Mouse (Mus musculus): ENCODE data around the gene Apoc1. TPM values are rescaled to one million over a fixed set of nuclear protein-coding genes. Genes with fewer than 3 reads are reported as not detected.

Gene Apoc1
- polyA plus RNA-seq (2015; fragmentation: Illumina TruSeq; extraction: RNeasy Lipid Tissue Mini Kit (QIAGEN cat#74804); ENCODE audit: low read depth, low replicate concordance): 12.2 TPM

DNA sequence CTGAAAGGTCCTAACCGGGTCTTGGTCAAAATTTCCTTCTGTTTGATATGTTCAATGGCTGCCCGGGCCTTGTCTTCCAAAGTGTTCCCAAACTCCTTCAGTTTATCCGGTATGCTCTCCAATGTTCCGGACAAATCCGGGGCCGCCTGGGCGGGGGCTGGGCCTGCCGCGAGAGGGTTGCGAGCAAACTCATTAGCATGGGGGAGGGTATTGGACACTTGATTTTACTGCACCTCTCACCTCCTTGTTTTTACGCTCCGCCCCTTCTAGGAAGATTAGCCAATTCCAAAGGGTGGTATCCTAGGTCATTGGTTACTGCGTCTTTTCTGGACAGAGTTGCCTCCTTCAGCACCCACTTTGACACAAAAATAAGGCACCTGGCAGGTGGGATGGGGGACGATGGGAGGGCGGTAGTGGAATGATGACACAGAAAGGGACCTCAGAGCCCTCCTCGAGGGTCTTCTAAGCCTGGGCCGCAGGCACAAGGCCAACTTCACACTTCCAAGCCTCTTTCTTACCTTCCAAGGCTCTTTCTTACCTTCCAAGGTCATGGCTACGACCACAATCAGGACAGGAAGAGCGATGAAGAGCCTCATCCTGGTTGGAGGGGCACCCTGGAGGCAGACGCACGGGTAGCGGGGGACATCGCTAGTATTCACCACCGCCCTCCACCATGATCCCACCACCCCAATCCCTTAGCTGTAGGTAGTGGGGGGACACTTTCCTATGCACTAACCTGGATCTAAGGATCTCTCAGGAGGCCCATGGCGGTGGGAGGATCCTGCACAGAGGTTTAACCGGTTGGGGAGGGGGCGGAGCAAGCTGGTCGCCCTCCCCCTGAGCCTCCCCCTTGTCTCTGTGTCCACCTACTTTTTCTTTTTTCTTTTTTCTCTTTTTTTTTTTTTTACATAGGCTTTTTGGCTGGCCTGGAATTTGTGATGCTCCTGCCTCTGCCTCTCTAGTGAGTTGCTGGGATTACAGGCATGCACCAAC, at the start of gene Apoc1:
Gene Apoc1, minus strand, starts transcription at position 788 of the 993 bp plus-strand sequence.

DNA sequence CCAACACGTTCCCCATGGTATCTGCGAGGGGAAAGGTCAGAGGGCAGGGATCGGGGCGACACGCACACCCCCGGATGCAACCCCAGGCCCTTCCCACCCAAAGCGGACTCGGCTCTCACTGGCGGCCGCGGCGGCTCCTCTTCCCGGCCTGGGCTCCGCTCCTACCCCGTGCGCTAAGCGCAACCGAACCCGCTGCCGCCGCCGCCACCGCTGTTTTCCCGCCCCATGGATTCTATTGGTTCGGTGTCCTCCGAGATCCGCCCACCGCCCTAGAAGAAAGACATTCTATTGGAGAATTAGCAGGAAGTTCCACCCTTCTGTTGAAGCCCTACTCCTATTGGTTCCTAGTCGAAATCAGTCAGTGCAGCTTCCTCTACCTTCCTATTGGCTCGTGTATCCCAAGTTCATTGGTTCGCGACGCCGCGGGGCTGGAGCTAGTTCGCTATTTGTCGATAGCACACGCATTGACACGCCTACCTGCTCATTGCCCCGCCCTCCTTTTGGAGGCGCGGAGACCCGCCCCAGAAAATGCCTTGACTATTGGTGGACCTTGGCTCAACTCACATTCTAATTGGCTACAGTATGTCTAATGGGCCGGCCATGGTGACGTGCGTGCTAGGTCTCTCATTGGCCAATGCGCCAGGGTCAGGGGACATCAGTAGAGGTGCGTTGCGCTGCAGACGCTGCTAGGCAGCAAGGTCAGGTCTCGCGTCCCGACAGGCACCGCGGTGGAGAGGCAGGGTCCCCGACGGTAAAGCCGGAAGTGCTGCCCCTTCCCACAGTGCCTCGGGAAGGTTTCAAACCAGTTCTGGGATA, 23.0 kb upstream of the Apoc1 start, which contains the start of gene Tomm40:
Gene Tomm40, minus strand, starts transcription at position 200 of the 816 bp plus-strand sequence.

DNA sequence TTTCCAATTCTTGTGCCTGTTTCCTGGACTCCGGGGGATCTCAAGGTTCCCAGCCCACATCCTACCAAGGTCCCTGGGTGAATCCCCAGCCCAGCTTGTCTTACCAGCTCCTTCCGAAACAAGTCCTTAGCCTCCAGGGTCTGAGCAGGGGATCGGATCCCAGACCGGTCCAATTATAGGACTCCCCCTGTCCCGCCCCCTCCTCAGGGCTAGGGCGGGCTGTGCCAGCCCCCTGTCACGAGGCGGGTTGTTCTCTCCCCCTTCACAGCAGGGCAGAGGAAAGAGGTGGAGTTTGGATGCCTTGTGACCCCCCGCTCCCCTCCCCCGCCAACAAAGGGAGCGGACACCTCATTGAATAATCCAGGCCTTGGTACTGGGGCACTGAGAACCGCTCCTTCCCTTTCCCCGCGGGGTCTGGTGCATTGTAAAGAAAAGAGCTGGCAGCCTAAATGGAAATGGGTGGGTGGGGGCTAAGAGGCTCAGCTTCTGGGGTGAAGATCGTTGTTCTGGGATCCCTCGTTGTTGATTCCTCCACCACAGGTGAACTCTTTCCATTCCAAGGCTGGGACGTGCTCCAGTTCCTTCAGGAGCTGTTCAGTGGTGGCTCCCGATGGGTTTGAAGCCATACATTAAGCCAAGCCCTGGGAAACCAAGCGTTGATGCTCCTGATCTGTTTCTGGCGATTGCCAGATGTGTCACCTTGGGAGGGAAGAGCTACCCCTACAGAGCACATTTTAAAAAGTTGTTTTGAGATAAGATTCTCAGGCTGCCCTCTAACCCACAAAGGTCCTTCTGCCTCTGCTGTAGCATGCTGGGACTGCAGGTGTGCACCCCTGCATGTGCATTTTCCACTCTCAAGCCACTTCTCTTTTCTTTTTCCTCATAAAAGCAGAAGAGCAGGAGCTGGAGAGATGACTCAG, 6.7 kb upstream of the Apoc1 start, which contains the start of gene Apoe:
Gene Apoe, minus strand, starts transcription at position 282 of the 920 bp plus-strand sequence.

DNA sequence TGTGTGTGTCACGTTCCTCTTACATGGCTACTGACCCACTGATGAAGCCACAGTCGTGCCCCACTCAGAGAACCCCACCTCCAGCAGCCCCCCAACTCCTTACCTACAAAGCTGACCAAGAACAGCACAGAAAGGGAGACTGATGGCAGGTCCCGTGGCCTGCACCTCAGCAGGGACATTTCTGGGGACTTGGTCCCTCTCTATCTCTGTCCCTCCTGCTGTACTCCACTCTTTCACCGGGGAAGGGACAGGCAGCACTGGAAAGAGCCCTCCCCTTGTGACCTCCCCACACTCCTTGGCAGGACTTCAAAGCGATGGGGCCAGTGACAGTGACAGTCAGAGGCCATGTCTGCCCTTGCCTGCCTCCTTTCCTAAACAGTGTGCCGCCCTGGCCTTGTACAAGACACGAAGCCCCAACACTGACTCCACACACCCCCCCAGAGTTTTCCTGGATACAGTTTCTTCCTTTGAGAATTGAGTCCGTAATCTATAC, 11.2 kb downstream of the Apoc1 start, which contains the start of the genes Gm44805 and Apoc4:
Gene Gm44805, minus strand, starts transcription at position 222 of the 493 bp plus-strand sequence.
Gene Apoc4, minus strand, starts transcription at position 278 of the 493 bp plus-strand sequence.

DNA sequence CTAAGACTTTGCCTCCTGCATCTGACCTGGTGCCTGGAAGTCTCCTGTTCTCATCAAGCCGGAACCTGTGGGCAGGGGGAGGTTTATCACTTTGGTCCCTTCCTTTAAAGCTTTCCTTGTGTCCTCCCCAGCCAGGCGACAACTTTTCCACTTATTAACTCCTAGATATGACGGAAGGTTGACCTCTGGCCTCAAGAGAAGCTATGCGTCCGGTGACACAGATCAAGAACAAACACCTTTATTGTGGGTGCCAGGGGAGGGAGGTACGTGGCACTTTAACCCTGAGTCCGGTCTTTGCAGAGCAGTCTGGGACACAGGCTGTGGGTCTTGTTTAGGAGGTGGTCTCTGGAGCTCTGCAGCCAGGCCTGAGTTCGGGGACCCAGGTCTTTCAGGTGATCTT, 14.6 kb downstream of the Apoc1 start, which contains the start of gene Apoc2:
Gene Apoc2, minus strand, starts transcription at position 70 of the 400 bp plus-strand sequence.

DNA sequence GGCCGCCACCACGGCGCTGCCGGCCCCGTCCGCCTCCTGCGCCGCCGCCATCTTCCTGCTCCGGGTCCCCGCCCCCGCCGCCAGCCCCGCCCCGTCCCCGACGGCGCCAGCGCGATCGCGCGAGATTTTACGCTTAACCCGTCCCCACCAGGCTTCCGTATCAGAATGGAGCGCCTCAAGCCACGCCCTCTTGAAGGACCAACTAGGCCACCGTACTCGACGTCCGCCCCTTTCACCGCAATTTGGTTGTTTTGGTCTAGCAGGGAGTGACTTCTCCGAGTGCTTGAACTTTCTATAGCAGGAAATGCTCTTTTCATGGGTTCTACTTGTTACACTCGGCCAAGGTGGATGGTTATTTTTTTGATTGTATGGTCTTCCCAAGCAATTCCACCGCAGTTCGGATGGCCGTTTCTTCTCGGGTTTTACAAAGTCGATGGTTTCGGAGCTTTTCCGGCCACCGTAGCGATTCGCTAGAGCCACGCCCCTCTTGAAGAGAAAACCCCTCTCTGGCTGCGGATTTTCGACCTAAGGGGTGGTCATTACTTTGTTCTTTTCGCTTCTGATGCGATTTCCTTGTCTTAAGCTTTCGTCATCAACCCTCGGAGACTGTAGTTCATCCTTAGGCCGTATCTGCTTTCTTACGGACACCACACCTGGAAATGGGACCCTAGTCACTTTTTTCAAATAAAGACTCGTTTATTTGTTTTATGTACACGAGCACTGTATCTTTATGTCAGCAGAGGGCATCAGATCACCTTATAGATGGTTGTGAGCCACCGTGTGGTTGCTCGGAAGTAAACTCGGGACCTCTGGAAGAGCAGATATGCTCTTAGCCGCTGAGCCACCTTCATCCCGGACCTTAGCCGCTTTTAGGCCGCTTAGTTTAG, 27.3 kb downstream of the Apoc1 start, which contains the start of gene Clptm1:
Gene Clptm1, minus strand, starts transcription at position 79 of the 887 bp plus-strand sequence.

Other genes with a start within 250 kb of the Apoc1 start
- gene Mark4, start 233.8 kb downstream of the Apoc1 start, polyA plus RNA-seq (2015; fragmentation: Illumina TruSeq; extraction: RNeasy Lipid Tissue Mini Kit (QIAGEN cat#74804); ENCODE audit: low read depth, low replicate concordance): 41.6 TPM
- 0.21 TPM for gene Exoc3l2, start 229.3 kb downstream of the Apoc1 start, polyA plus RNA-seq (2015; fragmentation: Illumina TruSeq; extraction: RNeasy Lipid Tissue Mini Kit (QIAGEN cat#74804); ENCODE audit: low read depth, low replicate concordance)
- 7.8 TPM for gene Bloc1s3, start 184.3 kb downstream of the Apoc1 start, polyA plus RNA-seq (2015; fragmentation: Illumina TruSeq; extraction: RNeasy Lipid Tissue Mini Kit (QIAGEN cat#74804); ENCODE audit: low read depth, low replicate concordance)
- gene Trappc6a, start 184.3 kb downstream of the Apoc1 start, polyA plus RNA-seq (2015; fragmentation: Illumina TruSeq; extraction: RNeasy Lipid Tissue Mini Kit (QIAGEN cat#74804); ENCODE audit: low read depth, low replicate concordance): 20.7 TPM
- gene Nkpd1, start 174.8 kb downstream of the Apoc1 start, polyA plus RNA-seq (2015; fragmentation: Illumina TruSeq; extraction: RNeasy Lipid Tissue Mini Kit (QIAGEN cat#74804); ENCODE audit: low read depth, low replicate concordance): 0.51 TPM
- 121 TPM for gene Ppp1r37, start 129.6 kb downstream of the Apoc1 start, polyA plus RNA-seq (2015; fragmentation: Illumina TruSeq; extraction: RNeasy Lipid Tissue Mini Kit (QIAGEN cat#74804); ENCODE audit: low read depth, low replicate concordance)
- 2.2 TPM for gene Zfp296, start 115.4 kb downstream of the Apoc1 start, polyA plus RNA-seq (2015; fragmentation: Illumina TruSeq; extraction: RNeasy Lipid Tissue Mini Kit (QIAGEN cat#74804); ENCODE audit: low read depth, low replicate concordance)
- gene Gemin7, start 115.1 kb downstream of the Apoc1 start, polyA plus RNA-seq (2015; fragmentation: Illumina TruSeq; extraction: RNeasy Lipid Tissue Mini Kit (QIAGEN cat#74804); ENCODE audit: low read depth, low replicate concordance): 70.4 TPM
- 61.8 TPM for gene Clasrp, start 88.2 kb downstream of the Apoc1 start, polyA plus RNA-seq (2015; fragmentation: Illumina TruSeq; extraction: RNeasy Lipid Tissue Mini Kit (QIAGEN cat#74804); ENCODE audit: low read depth, low replicate concordance)
- gene Relb, start 63.2 kb downstream of the Apoc1 start, polyA plus RNA-seq (2015; fragmentation: Illumina TruSeq; extraction: RNeasy Lipid Tissue Mini Kit (QIAGEN cat#74804); ENCODE audit: low read depth, low replicate concordance): 5.4 TPM
- gene Clptm1, start 27.6 kb downstream of the Apoc1 start, polyA plus RNA-seq (2015; fragmentation: Illumina TruSeq; extraction: RNeasy Lipid Tissue Mini Kit (QIAGEN cat#74804); ENCODE audit: low read depth, low replicate concordance): 134 TPM
- gene Apoc2, start 14.7 kb downstream of the Apoc1 start, polyA plus RNA-seq (2015; fragmentation: Illumina TruSeq; extraction: RNeasy Lipid Tissue Mini Kit (QIAGEN cat#74804); ENCODE audit: low read depth, low replicate concordance): not detected
- gene Gm44805, start 11.2 kb downstream of the Apoc1 start, polyA plus RNA-seq (2015; fragmentation: Illumina TruSeq; extraction: RNeasy Lipid Tissue Mini Kit (QIAGEN cat#74804); ENCODE audit: low read depth, low replicate concordance): not detected
- gene Apoc4, start 11.2 kb downstream of the Apoc1 start, polyA plus RNA-seq (2015; fragmentation: Illumina TruSeq; extraction: RNeasy Lipid Tissue Mini Kit (QIAGEN cat#74804); ENCODE audit: low read depth, low replicate concordance): not detected
- gene Apoe, start 6.5 kb upstream of the Apoc1 start, polyA plus RNA-seq (2015; fragmentation: Illumina TruSeq; extraction: RNeasy Lipid Tissue Mini Kit (QIAGEN cat#74804); ENCODE audit: low read depth, low replicate concordance): 3,083 TPM
- 89.9 TPM for gene Tomm40, start 22.8 kb upstream of the Apoc1 start, polyA plus RNA-seq (2015; fragmentation: Illumina TruSeq; extraction: RNeasy Lipid Tissue Mini Kit (QIAGEN cat#74804); ENCODE audit: low read depth, low replicate concordance)
- gene Nectin2, start 57.8 kb upstream of the Apoc1 start, polyA plus RNA-seq (2015; fragmentation: Illumina TruSeq; extraction: RNeasy Lipid Tissue Mini Kit (QIAGEN cat#74804); ENCODE audit: low read depth, low replicate concordance): 7.5 TPM
- gene Bcam, start 78.4 kb upstream of the Apoc1 start, polyA plus RNA-seq (2015; fragmentation: Illumina TruSeq; extraction: RNeasy Lipid Tissue Mini Kit (QIAGEN cat#74804); ENCODE audit: low read depth, low replicate concordance): 16.0 TPM
- not detected for gene Cblc, start 104.1 kb upstream of the Apoc1 start, polyA plus RNA-seq (2015; fragmentation: Illumina TruSeq; extraction: RNeasy Lipid Tissue Mini Kit (QIAGEN cat#74804); ENCODE audit: low read depth, low replicate concordance)
- 0.42 TPM for gene Bcl3, start 130.1 kb upstream of the Apoc1 start, polyA plus RNA-seq (2015; fragmentation: Illumina TruSeq; extraction: RNeasy Lipid Tissue Mini Kit (QIAGEN cat#74804); ENCODE audit: low read depth, low replicate concordance)
- gene Gm19345, start 159.3 kb upstream of the Apoc1 start, polyA plus RNA-seq (2015; fragmentation: Illumina TruSeq; extraction: RNeasy Lipid Tissue Mini Kit (QIAGEN cat#74804); ENCODE audit: low read depth, low replicate concordance): 2.8 TPM
- gene Ceacam16, start 168.6 kb upstream of the Apoc1 start, polyA plus RNA-seq (2015; fragmentation: Illumina TruSeq; extraction: RNeasy Lipid Tissue Mini Kit (QIAGEN cat#74804); ENCODE audit: low read depth, low replicate concordance): not detected
- not detected for gene Ceacam19, start 195.3 kb upstream of the Apoc1 start, polyA plus RNA-seq (2015; fragmentation: Illumina TruSeq; extraction: RNeasy Lipid Tissue Mini Kit (QIAGEN cat#74804); ENCODE audit: low read depth, low replicate concordance)
- 11.7 TPM for gene Pvr, start 228.5 kb upstream of the Apoc1 start, polyA plus RNA-seq (2015; fragmentation: Illumina TruSeq; extraction: RNeasy Lipid Tissue Mini Kit (QIAGEN cat#74804); ENCODE audit: low read depth, low replicate concordance)